1 mouse cellular context compared by ENCODE assay signal in genomic region chr4:147927705-147928104, GRCm38 (mm10).
TF ChIP-seq lines count a peak whose summit lies in the region.

No protein-coding gene starts in this region.

TF ChIP-seq in CH12.LX, 34 proteins besides CTCF, POLR2A, EP300 and RAD21 (continued from another document):
- TF ChIP-seq GABPA (IDR thresholded peaks at IDR 0.05; ENCODE audit: insufficient replicate concordance, low read depth, low read length), result no peak
- no peak for TF ChIP-seq TBP (conservative IDR thresholded peaks at IDR 0.05; ENCODE audit: low read depth, low read length)
- TF ChIP-seq HCFC1 (IDR thresholded peaks at IDR 0.05; ENCODE audit: low read depth, low read length), result 0 out of 2 replicates have a peak, but pooled peaks have one; percentile 18
- 0 out of 2 replicates have a peak, but pooled peaks have one; percentile 38 for TF ChIP-seq JUND (conservative IDR thresholded peaks at IDR 0.05; ENCODE audit: low read depth, low read length)
- TF ChIP-seq SIN3A (IDR thresholded peaks at IDR 0.05; ENCODE audit: low read length), result no peak
- TF ChIP-seq POLR2AphosphoS2 (IDR thresholded peaks at IDR 0.05; ENCODE audit: low read depth, low read length), result no peak
- peak; percentile 72; the same call in 1 of the 2 replicates for TF ChIP-seq IRF4 (IDR thresholded peaks at IDR 0.05; ENCODE audit: low read depth, low read length)
- no peak for TF ChIP-seq UBTF (IDR thresholded peaks at IDR 0.05; ENCODE audit: low read depth, low read length)
- no peak for TF ChIP-seq ZMIZ1 (IDR thresholded peaks at IDR 0.05; ENCODE audit: low read depth, low read length)
- TF ChIP-seq CHD2 (IDR thresholded peaks at IDR 0.05; ENCODE audit: low read length), result 0 out of 2 replicates have a peak, but pooled peaks have one; percentile 38
- no peak for TF ChIP-seq CHD1 (IDR thresholded peaks at IDR 0.05; ENCODE audit: low read depth, low read length)
- no peak for TF ChIP-seq MYC (IDR thresholded peaks at IDR 0.05; ENCODE audit: low read depth, low read length)
- TF ChIP-seq BHLHE40 (IDR thresholded peaks at IDR 0.05; ENCODE audit: low read depth, low read length), result no peak
- TF ChIP-seq NELFE (IDR thresholded peaks at IDR 0.05; ENCODE audit: low read depth, low read length), result no peak; the same call in 1 of the 2 replicates
- no peak for TF ChIP-seq MXI1 (IDR thresholded peaks at IDR 0.05; ENCODE audit: low read depth, low read length)
- peak; percentile 32; the same call in 1 of the 2 replicates for TF ChIP-seq JUN (IDR thresholded peaks at IDR 0.05; ENCODE audit: insufficient read depth, low read depth, low read length)
- TF ChIP-seq MEF2A (IDR thresholded peaks at IDR 0.05; ENCODE audit: borderline replicate concordance, low read depth, low read length), result peak; percentile 33; the same call in 1 of the 2 replicates
- TF ChIP-seq MAZ (IDR thresholded peaks at IDR 0.05; ENCODE audit: low read depth, low read length), result no peak
TF ChIP-seq in CH12.LX: peak in this region for 9.
